Mouse (Mus musculus): ENCODE results near the gene Cfap97.

GRCm38 (mm10) chr8:46236441-46237223 is 85.1 kb downstream of the Cfap97 start:
- TF ChIP-seq CTCF (IDR thresholded peaks at IDR 0.05; ENCODE audit: control insufficient read depth, insufficient read depth, insufficient read length) (no peak), CEBPB (IDR thresholded peaks at IDR 0.05; ENCODE audit: low read depth) (no peak), MAX (IDR thresholded peaks at IDR 0.05) (no peak)

All from C2C12 (cell line).